Mouse (Mus musculus): Measurements from ENCODE around the gene Gtpbp2. TPM values are rescaled to one million over a fixed set of nuclear protein-coding genes. Genes with fewer than 3 reads are reported as not detected.

Gtpbp2 gene
- polyA plus RNA-seq (2015; fragmentation: Nextera tagmentation; extraction: Ambion mirVana), result 38.6 and 41.4 TPM in 2 replicates

- peak within 1 kb of the TSS; percentile 90 for H3K9ac ChIP-seq (ENCODE audit: low read depth, low read length)
- ATAC-seq (ENCODE audit: low read depth), result peak; percentile 82
- no peaks in the 10 kb centered on the region for H3K27me3 ChIP-seq (ENCODE audit: control insufficient read depth, insufficient read depth, low read depth, low read length)
- no peaks in the 10 kb centered on the region for H3K9me3 ChIP-seq (replicated peaks; ENCODE audit: control insufficient read depth, low read length)
- peaks cover 21% of the 10 kb centered on the region for H3K36me3 ChIP-seq (ENCODE audit: control insufficient read depth, insufficient read depth)
- peak within 1 kb of the TSS; percentile 99 for H3K27ac ChIP-seq (ENCODE audit: low read length)
- under 1% methylated on average over 23 of the region's 23 CpGs for WGBS (ENCODE audit: insufficient replicate concordance)
- H3K4me3 ChIP-seq (ENCODE audit: low read depth, low read length), result peak within 1 kb of the TSS; percentile 86
- peaks cover 50% of the 10 kb centered on the region for H3K4me1 ChIP-seq (ENCODE audit: control insufficient read depth, low read depth, low read length)
- peak within 1 kb of the TSS; percentile 76 for H3K4me2 ChIP-seq (ENCODE audit: low read depth, low read length)
Observed at GRCm38 (mm10) chr17:46160686-46161085, at the start of gene Gtpbp2. Gtpbp2 (plus strand) TSS chr17:46161032.

DNA sequence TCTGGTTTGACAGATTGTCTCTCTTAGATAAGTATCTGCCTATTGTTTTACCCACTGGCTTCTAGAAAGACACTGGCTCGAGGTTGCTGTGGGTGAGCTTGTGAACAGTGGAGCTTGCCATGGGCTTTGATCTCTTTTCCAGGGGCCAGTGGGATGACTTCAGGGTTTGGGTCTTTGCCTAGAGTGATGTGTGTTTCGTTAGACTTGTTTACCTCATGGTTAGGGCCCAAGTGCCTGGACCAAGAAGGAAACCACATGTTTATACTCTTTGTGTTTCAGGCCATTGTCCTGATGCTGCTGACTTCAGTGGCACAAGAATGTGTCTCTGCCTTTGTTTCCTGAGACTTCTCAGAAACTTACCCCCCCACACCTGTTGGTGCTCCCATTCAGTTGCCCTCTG lies 45.3 kb upstream of the Gtpbp2 start:
- no peak overlapping the region for H3K9ac ChIP-seq (ENCODE audit: low read depth, low read length)
- no peaks in the 10 kb centered on the region for H3K27me3 ChIP-seq (ENCODE audit: control insufficient read depth, insufficient read depth, low read depth, low read length)
- no peaks in the 10 kb centered on the region for H3K36me3 ChIP-seq (ENCODE audit: control insufficient read depth, insufficient read depth)

GRCm38 (mm10) chr17:46116138-46116537 lies 44.7 kb upstream of the Gtpbp2 start:
- Histone ChIP-seq H3K9ac (ENCODE audit: low read depth, low read length) (no peak overlapping the region), H3K4me3 (ENCODE audit: low read depth, low read length) (no peak overlapping the region), H3K4me2 (ENCODE audit: low read depth, low read length) (no peak overlapping the region), H3K27ac (ENCODE audit: low read length) (no peak overlapping the region), H3K9me3 (replicated peaks; ENCODE audit: control insufficient read depth, low read length) (no peaks in the 10 kb centered on the region), H3K4me1 (ENCODE audit: control insufficient read depth, low read depth, low read length) (peaks cover 8% of the 10 kb centered on the region), H3K36me3 (ENCODE audit: control insufficient read depth, insufficient read depth) (no peaks in the 10 kb centered on the region), H3K27me3 (ENCODE audit: control insufficient read depth, insufficient read depth, low read depth, low read length) (no peaks in the 10 kb centered on the region)
- ATAC-seq (ENCODE audit: low read depth), result no peak
- WGBS (ENCODE audit: insufficient replicate concordance), result 80% methylated on average over 11 of the region's 11 CpGs

More for the DNA sequence above, 45.3 kb upstream of the Gtpbp2 start:
- 46% methylated on average over 2 of the region's 2 CpGs for WGBS (ENCODE audit: insufficient replicate concordance)
- Histone ChIP-seq H3K27ac (ENCODE audit: low read length) (no peak overlapping the region), H3K4me2 (ENCODE audit: low read depth, low read length) (no peak overlapping the region), H3K4me3 (ENCODE audit: low read depth, low read length) (no peak overlapping the region), H3K9me3 (replicated peaks; ENCODE audit: control insufficient read depth, low read length) (no peaks in the 10 kb centered on the region), H3K4me1 (ENCODE audit: control insufficient read depth, low read depth, low read length) (peaks cover 8% of the 10 kb centered on the region)
- ATAC-seq (ENCODE audit: low read depth), result no peak

DNA sequence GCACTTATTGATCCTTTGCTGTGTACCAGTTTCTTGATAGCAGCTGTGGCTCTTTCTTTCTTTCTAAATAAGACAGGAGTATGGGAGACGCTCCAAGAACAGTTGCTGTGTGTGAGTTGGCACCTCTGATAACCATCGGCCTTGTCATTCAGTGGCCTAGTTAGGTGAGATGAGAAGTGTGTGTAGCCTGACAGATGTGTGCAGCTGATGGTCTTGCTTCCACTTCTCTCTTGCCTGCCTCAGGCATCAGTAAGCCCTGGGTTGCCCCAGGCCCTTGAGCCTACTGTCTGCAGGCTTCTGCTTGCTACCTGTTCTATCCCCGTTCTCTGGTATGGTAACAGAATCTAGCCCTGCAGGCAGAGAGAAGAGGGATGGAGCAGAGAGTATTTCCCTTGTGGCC lies 44.0 kb upstream of the Gtpbp2 start:
- H3K36me3 ChIP-seq (ENCODE audit: control insufficient read depth, insufficient read depth), result no peaks in the 10 kb centered on the region
- H3K27ac ChIP-seq (ENCODE audit: low read length), result no peak overlapping the region
- H3K4me1 ChIP-seq (ENCODE audit: control insufficient read depth, low read depth, low read length), result peaks cover 2% of the 10 kb centered on the region
- no peak for ATAC-seq (ENCODE audit: low read depth)
- no peak overlapping the region for H3K4me2 ChIP-seq (ENCODE audit: low read depth, low read length)
- H3K4me3 ChIP-seq (ENCODE audit: low read depth, low read length), result no peak overlapping the region
- H3K9me3 ChIP-seq (replicated peaks; ENCODE audit: control insufficient read depth, low read length), result no peaks in the 10 kb centered on the region
- no peak overlapping the region for H3K9ac ChIP-seq (ENCODE audit: low read depth, low read length)
- 71% methylated on average over 3 of the region's 3 CpGs for WGBS (ENCODE audit: insufficient replicate concordance)
- H3K27me3 ChIP-seq (ENCODE audit: control insufficient read depth, insufficient read depth, low read depth, low read length), result no peaks in the 10 kb centered on the region

DNA sequence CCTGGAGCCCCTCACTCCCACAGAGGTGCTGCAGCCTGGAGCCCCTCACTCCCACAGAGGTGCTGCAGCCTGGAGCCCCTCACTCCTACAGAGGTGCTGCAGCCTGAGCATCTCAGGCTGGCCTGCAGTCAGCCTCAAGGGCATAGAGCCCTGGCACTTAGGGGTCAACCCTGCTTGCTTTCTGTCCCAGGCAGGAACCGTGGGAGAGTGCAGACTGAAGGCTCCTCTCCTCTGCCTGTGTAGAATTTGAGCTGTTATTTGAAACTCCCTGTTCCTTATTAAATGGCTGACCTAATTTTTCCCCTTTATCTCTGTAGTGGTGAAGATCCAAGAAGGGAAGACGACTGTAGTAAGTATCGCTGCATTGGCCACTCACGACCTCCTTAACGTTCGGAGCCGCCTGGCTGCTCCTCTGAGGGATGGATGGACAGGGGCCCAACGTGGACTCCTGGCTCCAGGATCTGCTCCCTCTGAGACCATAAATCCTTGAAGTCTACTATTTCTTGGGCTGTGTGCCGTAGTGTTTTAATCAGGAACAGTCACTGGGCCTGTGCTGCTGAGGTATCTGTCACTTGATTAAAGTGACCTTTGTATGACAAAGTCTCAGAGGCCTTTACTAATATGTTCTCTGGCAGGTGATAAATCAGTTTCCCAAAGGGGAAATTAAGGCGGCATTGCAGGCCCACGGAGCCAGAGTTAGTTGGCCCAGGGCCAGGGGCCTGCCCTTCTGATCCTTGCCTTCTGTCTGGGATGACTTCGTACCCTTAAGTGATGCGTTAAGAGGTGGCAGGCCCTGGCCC lies 43.0 kb upstream of the Gtpbp2 start:
- 0 out of 2 replicates have a peak, but pooled peaks cover 2% of the 10 kb centered on the region for H3K36me3 ChIP-seq (ENCODE audit: control insufficient read depth, insufficient read depth)
- 83% methylated on average over 13 of the region's 13 CpGs for WGBS (ENCODE audit: insufficient replicate concordance)
- ATAC-seq (ENCODE audit: low read depth), result no peak
- H3K9ac ChIP-seq (ENCODE audit: low read depth, low read length), result no peak overlapping the region
- H3K4me1 ChIP-seq (ENCODE audit: control insufficient read depth, low read depth, low read length), result no peaks in the 10 kb centered on the region
- H3K9me3 ChIP-seq (replicated peaks; ENCODE audit: control insufficient read depth, low read length), result no peaks in the 10 kb centered on the region
- H3K27me3 ChIP-seq (ENCODE audit: control insufficient read depth, insufficient read depth, low read depth, low read length), result no peaks in the 10 kb centered on the region
- H3K4me2 ChIP-seq (ENCODE audit: low read depth, low read length), result no peak overlapping the region
- no peak overlapping the region for H3K4me3 ChIP-seq (ENCODE audit: low read depth, low read length)
- H3K27ac ChIP-seq (ENCODE audit: low read length), result no peak overlapping the region

DNA sequence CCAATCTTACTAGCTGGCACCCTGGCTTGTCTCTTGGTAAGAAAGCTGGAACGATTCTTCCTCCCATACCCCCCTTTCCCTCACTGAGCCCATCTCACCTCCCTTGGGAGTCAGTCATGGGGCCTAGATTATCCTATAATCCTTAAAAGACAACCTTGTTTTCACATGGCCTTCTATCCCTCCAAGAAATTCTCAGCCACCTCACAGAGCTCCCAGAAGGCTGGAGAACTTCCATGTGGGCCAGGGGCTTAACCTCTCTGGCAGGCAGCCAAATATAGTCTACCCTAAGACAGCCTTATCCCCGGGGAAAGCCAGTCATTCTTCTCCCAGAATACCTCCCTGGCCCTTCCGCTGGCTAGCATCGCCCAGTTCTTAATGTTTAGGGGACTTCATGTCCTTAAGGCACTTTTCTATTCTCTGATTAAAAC lies 42.4 kb upstream of the Gtpbp2 start:
- H3K4me1 ChIP-seq (ENCODE audit: control insufficient read depth, low read depth, low read length), result no peaks in the 10 kb centered on the region
- no peak overlapping the region for H3K9ac ChIP-seq (ENCODE audit: low read depth, low read length)
- no peak overlapping the region for H3K4me2 ChIP-seq (ENCODE audit: low read depth, low read length)
- no peak overlapping the region for H3K27ac ChIP-seq (ENCODE audit: low read length)
- H3K9me3 ChIP-seq (replicated peaks; ENCODE audit: control insufficient read depth, low read length), result no peaks in the 10 kb centered on the region
- H3K27me3 ChIP-seq (ENCODE audit: control insufficient read depth, insufficient read depth, low read depth, low read length), result no peaks in the 10 kb centered on the region
- ATAC-seq (ENCODE audit: low read depth), result no peak
- peaks cover 6% of the 10 kb centered on the region; the same call in 1 of the 2 replicates for H3K36me3 ChIP-seq (ENCODE audit: control insufficient read depth, insufficient read depth)
- 82% methylated on average over 4 of the region's 4 CpGs for WGBS (ENCODE audit: insufficient replicate concordance)
- no peak overlapping the region for H3K4me3 ChIP-seq (ENCODE audit: low read depth, low read length)

DNA sequence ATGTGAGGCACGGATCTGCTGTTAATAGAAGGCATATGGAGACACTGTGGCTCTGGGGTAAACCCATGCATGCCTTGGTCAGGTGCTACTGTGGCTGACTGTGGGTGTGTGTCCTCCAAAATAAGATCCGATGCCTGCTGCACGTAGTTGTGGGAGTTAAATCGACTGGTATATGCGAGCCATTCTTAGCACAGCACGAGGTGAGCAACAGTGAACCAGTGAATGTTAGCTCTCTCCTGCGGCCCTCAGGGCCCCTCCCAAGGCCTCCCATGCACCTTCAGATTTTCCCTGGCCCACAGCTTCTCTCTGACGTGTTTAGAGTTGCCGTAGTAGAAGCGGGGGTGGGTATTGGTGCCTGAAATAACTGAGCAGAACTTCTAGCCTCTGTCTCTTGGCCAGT lies 41.2 kb upstream of the Gtpbp2 start:
- Histone ChIP-seq H3K27me3 (ENCODE audit: control insufficient read depth, insufficient read depth, low read depth, low read length) (no peaks in the 10 kb centered on the region), H3K9ac (ENCODE audit: low read depth, low read length) (no peak overlapping the region), H3K36me3 (ENCODE audit: control insufficient read depth, insufficient read depth) (peaks cover 13% of the 10 kb centered on the region; the same call in 1 of the 2 replicates), H3K9me3 (replicated peaks; ENCODE audit: control insufficient read depth, low read length) (no peaks in the 10 kb centered on the region), H3K27ac (ENCODE audit: low read length) (no peak overlapping the region), H3K4me3 (ENCODE audit: low read depth, low read length) (no peak overlapping the region), H3K4me2 (ENCODE audit: low read depth, low read length) (no peak overlapping the region), H3K4me1 (ENCODE audit: control insufficient read depth, low read depth, low read length) (no peaks in the 10 kb centered on the region)
- WGBS (ENCODE audit: insufficient replicate concordance), result 84% methylated on average over 10 of the region's 10 CpGs
- no peak for ATAC-seq (ENCODE audit: low read depth)

GRCm38 (mm10) chr17:46122791-46123190 lies 38.0 kb upstream of the Gtpbp2 start:
- no peak for ATAC-seq (ENCODE audit: low read depth)
- 90% methylated on average over 4 of the region's 4 CpGs for WGBS (ENCODE audit: insufficient replicate concordance)
- Histone ChIP-seq H3K27ac (ENCODE audit: low read length) (no peak overlapping the region), H3K27me3 (ENCODE audit: control insufficient read depth, insufficient read depth, low read depth, low read length) (no peaks in the 10 kb centered on the region), H3K4me2 (ENCODE audit: low read depth, low read length) (no peak overlapping the region), H3K36me3 (ENCODE audit: control insufficient read depth, insufficient read depth) (peaks cover 25% of the 10 kb centered on the region), H3K9me3 (replicated peaks; ENCODE audit: control insufficient read depth, low read length) (no peaks in the 10 kb centered on the region), H3K4me1 (ENCODE audit: control insufficient read depth, low read depth, low read length) (no peaks in the 10 kb centered on the region), H3K9ac (ENCODE audit: low read depth, low read length) (no peak overlapping the region), H3K4me3 (ENCODE audit: low read depth, low read length) (no peak overlapping the region)

GRCm38 (mm10) chr17:46123285-46123684 lies 37.5 kb upstream of the Gtpbp2 start:
- ATAC-seq (ENCODE audit: low read depth), result no peak
- Histone ChIP-seq H3K4me1 (ENCODE audit: control insufficient read depth, low read depth, low read length) (no peaks in the 10 kb centered on the region), H3K4me3 (ENCODE audit: low read depth, low read length) (no peak overlapping the region), H3K4me2 (ENCODE audit: low read depth, low read length) (no peak overlapping the region), H3K27me3 (ENCODE audit: control insufficient read depth, insufficient read depth, low read depth, low read length) (no peaks in the 10 kb centered on the region), H3K9me3 (replicated peaks; ENCODE audit: control insufficient read depth, low read length) (no peaks in the 10 kb centered on the region), H3K27ac (ENCODE audit: low read length) (no peak overlapping the region), H3K36me3 (ENCODE audit: control insufficient read depth, insufficient read depth) (peaks cover 25% of the 10 kb centered on the region), H3K9ac (ENCODE audit: low read depth, low read length) (no peak overlapping the region)
- WGBS (ENCODE audit: insufficient replicate concordance), result 79% methylated on average over 4 of the region's 4 CpGs

All from liver, embryonic 16.5 days (tissue).